Mouse (Mus musculus) frontal cortex, postnatal 36 days (tissue): ENCODE data around the gene Slc15a5.

Experiments
- DNase-seq, 2 experiments: peaks; one replicate each; pipeline ENCODE4 v3.0.0; 2022; ENCODE audit warnings: low spot score in 2 of 2

Gene Slc15a5

DNA sequence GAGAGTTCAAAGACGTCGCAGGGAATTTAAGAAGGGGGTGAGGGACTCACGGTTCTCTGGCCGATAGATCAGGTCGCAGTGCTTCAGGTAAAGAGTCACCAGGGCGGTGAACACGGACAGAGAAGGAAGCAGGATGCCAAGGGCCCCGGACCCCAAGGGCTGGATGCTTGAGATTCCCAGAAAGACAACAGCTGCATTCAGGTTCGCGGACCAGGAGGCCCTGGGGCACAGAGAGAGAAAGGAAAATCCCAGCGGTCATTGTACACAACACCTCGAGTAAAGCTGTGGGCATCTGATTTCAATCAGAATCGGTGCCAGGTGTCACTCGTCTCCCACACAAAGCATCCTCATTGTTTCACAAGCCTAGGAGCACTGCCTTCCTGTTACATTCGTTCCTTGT, 24.1 kb downstream of the Slc15a5 start:
- no peak for DNase-seq

- no peak for DNase-seq
Measured at GRCm38 (mm10) chr6:138054956-138055355, 24.8 kb downstream of the Slc15a5 start.

DNA sequence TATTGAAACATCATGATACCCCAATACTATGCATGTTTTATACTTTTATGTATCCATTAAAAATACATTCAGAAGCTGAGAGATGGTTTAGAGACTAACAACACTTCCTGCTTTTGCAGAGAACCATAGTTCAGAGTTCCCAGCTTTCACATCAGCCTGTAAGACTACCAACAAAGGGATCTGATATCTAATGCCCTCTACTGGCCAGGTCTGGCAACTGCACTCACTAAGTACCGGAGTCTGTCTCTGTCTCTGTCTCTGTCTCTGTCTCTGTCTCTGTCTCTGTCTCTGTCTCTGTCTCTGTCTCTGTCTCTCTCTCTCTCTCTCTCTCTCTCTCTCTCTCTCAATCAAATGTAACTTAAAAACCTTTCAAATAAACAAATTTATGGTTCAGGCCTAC, 25.6 kb downstream of the Slc15a5 start:
- DNase-seq, result peak in 1 of 2 experiments; percentile 13

DNA sequence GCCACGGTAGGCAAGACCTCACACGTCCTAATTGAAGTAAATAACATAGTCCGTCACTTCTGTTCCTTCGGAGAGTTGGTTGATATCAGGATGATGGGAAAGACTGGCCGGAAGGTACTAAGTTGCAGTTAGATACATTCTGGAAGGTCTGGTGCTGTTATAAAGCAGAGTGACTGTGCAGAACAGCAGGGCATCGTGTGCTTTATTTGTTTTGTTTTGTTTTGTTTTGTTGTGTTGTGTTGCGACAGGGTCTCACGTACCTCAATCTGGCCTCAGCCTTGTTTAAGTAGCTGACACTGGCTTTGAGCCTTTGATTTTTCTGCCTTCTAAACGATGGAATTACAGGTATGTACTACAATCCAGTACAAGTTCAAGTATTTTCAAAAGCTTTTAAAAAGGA, 26.0 kb downstream of the Slc15a5 start:
- no peak for DNase-seq

DNA sequence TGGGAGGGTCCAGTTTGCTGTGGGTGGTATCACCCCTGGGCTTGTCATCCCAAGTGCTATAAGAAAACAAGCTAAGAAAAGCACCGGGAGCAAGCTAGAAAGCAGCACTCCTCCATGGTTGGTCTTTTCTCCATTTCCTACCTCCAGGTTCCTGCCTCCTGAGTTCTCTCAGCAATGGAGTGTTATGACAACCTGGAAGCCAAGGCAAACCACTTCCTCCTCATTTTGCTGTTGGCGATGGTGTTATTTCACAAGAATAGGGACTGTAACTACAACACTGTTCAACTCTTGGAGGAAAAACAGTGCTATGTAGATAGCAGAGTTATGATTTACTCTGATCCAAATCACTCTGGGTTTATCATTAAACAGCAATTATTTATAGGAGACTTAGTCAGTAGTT, 34.4 kb downstream of the Slc15a5 start:
- no peak for DNase-seq

GRCm38 (mm10) chr6:138042891-138043290, 36.8 kb downstream of the Slc15a5 start:
- no peak for DNase-seq

- no peak for DNase-seq
Measured at GRCm38 (mm10) chr6:138041865-138042264, 37.9 kb downstream of the Slc15a5 start.

DNA sequence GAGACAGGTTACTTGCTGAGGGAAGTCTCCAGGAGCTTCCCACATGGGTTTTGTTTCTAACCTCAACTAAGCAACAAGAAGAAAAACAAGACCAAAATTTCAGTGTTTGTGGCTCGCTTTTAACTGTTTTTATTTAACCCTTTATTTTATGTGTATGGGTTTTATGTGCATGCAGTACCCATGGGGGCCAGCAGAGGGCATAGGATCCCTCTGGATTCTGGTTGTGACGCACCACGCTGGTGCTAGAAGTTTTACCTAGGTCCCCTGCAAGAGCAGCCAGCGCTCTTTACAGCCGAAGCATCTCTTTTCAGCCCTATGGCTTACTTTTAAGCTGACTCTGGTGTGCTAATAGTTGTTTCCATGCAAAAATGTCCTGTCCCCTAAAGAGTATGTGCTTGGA, 42.1 kb downstream of the Slc15a5 start:
- no peak for DNase-seq

DNA sequence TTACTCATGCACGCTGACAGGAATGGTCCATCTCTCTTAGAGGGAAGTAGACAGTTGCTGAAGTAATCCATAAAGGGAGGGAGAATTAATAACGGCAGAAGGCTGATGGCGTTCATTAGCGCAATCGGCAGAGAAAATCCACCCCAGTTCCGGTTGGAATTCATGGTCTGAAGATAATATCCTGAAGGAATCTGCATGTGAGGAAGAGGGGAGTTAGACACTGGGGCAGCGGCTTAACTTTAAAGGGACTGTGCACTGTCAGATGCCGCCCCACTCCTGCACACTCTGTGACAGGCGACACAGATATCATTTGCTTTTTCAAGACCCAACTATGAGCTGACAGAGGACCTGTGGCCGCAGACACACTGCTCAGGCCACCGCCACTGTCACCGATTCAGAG, 42.8 kb downstream of the Slc15a5 start:
- no peak for DNase-seq

DNA sequence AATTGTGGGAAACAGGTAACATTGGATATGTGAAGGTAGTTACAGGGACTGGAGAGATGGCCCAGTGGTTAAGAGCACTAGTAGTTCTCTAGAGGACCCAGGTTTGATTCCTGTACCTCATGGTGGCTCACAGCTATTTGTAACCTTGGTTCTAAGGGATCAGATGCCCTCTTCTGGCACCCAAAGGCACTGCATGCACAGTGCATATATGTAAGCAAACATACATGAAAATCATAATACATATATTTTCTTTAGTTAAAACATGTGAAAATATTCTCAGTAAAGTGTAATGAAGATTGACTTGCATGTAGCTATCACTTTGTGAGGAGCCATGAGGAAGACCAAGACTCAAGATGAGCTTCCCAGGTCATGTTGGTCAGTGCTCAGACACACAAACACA, 62.8 kb downstream of the Slc15a5 start:
- no peak for DNase-seq

DNA sequence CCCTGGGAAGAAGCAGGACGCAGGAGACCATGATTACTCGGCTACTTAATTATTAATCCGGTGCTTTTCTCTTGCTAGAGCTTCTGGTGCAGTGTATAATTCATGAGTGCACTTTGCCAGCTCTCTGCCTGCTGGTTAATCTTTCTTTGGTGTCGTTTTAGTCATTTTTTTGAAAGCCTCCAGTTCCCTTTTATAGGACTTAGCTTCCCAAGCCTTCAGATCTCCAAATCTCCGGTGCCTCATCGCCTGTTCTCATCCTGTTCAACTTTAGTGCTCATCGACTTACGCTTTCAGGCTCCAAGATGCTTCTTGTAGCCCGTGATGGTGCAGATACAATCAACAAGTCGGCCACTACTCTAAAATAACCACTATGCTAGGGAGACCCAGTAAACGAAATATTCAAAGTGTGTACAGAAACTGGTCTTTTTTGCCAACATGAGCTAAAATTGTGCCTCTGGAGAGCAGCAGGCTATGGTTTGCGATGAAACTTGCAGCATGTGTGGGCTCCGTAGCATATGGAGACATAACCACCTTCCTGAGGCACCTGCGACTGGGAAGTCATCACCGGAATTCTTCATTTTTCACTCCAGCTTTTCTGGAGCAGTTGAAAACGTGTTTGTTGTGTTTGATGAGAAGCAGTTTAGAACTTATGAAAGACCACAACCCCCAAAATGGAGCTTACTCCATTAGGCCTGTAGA, 64.6 kb downstream of the Slc15a5 start:
- DNase-seq, result peak; percentile 16 to 48

GRCm38 (mm10) chr6:138011955-138012354, 67.8 kb downstream of the Slc15a5 start:
- no peak for DNase-seq

- DNase-seq, result no peak
Measured at GRCm38 (mm10) chr6:138007705-138008104, 72.0 kb downstream of the Slc15a5 start.

DNA sequence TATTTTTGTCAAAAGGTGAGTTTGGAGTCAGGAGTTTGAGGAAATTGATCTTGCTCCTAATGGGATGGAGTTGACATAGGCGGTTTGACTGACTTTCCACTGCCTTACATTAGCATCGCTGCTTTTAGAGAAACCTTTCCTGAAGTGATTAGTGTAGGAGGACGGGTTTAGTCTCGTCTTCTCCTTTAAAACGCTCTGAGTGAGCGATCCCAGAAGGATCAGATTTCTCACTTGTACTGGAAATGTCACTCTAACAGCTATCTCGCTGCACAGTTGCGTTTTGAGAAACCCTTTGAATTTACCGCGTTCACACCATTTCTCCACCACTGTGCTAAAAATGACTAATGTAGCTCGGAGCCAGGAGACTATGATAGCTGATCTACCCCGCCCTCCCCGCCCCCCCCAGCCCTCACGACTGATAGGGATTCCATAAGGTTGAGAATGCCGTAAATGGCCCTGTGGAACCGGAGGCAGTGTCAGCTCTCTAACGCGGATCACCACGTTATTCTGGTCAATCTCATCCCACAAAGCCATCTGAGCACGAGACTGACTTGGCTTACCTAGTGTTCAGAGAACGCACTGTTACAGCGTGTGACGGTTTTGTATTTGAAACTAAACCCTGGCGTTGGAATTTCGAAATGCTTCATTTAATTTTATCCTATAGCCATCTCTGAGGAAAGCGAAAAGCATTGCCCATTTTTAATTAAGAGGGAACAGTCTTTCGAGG, 73.0 kb downstream of the Slc15a5 start:
- peak in 1 of 2 experiments; percentile 19 for DNase-seq

GRCm38 (mm10) chr6:137989853-137990252, 89.9 kb downstream of the Slc15a5 start:
- DNase-seq, result no peak

DNA sequence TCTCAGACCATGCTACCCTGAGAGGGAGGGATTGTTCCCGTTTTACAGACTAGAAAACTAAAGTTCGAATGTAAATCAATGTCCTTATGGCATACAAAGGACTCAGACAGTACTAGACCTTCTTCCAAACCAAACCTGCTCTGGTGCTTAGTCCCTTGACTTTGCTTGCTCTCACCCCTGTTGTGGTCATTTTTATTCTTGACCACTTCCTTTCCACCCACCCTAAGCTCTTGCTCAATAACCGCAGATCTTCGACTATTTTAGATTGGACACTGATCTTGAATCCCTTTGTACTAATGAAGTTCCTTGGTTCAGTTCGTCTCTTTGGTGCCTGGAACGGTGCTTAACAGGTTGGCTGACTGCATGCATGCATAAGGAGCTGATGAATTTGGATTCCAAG, 94.5 kb downstream of the Slc15a5 start:
- DNase-seq, result no peak

DNA sequence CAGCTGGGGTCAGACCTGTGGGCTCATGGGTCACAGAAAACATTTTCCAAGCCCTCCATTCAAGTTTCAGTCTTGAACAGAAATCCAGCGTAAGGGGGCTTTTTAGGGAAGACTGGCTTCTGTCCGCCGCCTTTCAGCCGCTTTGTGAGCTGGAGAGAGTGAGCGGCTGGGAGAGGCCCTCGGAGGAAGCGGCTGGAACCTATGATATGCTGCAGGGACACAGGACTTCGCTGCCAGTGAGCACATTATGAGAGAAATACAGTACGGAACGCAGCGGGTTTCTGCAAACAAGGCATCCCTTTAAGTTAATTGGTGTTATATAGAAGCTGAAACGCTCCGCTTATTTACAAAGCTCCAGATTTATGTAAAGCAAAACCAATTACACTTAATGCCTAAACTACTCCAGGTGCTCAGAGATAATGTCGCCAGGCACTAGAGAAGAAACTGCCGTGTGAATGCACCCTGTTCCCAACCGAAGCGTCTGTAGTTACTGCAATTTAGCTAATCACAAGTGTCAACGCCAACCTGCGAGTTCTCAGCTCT, 97.5 kb downstream of the Slc15a5 start:
- no peak for DNase-seq

DNA sequence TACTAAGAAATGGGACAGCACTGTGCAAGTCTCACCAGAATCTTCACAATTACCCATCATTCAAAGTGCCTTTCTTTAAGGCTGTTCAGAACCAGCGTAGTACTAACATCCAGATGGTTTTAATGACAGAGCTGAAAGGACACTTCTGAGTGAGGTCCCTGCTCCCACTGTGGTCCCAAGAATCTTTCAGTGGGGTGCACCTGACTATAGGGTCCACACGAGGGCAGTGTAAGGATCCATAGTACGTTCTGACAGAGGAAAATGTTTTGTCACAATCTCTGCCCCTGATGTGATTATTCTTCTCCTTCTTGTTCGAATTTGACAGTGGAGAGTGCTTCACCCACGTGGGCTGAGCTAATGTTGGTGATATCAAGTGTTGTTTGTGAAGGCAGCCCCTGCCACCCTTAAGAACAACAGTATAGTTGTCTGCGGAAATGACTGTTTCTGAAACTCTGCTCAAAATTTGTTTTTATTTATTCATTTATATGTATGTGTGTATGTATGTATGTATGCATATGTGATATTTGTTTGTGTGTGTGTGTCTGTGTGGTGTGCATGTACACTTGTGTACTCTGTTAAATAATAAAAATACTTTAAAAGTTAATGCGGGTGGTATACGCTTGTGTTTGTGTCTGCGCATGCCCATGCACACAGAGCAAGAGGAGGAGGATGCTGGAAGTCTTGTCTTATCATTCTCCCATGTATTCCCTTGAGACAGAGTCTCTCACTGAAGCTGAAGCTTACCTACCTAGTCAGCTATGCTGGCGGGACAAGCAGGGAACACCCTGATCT, 98.6 kb downstream of the Slc15a5 start:
- DNase-seq, result no peak

DNA sequence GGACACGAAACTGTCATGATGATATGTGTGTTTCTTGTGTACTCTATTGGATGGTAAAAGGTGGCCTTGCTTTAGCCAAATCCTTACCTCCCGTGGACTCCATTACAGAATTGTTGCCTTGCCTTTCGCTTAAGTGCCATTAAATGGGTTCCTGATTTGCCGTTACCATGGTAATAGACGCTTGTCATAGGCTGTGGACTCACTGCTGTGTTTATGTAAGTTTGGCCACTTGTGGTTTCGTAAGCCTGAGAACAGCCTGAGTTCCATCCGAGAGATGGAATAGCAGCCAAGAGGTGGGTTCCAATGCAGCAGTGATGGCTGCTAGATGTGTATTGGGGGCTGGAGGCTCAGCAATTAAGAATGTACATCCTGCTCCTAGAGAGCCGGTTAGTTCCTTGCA, 99.3 kb downstream of the Slc15a5 start:
- DNase-seq, result no peak

DNA sequence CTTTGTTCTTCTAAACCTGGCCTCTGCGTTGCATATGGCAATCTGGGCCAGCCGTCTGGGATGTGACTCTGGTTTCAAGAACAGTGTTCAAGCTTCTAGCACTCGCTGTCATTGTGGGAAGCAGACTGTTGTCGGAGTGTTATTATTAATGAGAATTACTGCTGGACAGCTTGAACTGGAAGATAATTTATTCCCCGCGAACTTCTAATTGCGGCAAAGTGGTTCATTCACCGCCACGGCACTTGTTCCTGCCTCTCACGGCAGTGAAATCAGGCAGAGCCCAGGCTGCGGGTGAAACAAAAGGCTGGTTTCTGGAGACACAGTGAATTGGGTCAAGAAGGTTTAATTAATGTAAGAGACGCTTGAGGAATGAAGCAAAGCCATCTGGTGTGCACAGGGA, 99.9 kb downstream of the Slc15a5 start:
- DNase-seq, result no peak

DNA sequence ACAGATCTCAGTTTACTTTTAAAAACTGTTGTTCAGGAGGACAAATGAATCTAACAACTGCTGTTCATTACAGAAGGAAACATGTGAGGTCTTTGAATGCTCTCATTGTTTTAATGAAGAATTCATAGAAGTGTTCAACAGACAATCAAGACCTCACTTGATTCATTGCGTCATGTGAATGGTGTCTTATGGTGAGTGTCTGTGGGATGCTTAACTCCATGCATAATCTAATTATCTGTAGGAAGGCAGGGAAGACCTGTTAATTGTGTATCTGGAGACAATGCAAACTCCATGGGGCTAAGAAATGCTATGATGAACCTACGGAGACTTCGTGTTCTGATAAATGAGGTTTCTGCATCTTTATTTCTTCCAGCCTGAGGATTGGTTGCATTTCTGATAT, 103.7 kb downstream of the Slc15a5 start:
- no peak for DNase-seq

DNA sequence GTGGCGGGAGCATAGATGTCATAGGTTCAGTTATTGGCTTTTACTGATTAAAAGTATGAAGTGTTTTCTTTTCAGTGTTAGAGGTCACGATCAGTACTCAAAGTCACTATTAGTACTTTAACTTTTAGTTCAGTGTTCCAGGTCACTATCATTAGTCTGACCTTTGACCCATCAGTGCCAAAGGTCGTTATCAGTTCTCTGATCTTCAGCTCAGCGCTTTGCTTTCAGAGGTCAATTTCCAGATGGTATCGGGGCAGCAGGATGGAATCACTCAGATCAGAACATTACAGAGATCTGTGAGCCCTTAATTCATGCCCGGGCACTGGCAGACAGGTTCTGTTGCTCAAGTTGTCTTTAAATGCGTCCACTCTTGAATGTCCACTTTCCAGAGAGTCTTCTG, 116.0 kb downstream of the Slc15a5 start:
- DNase-seq, result no peak
